Mouse (Mus musculus): ENCODE data around the gene Rab42.
A peak's percentile ranks its signal among the peaks of the same experiment; 100 is the strongest.

Gene Rab42

GRCm38 (mm10) chr4:132302939-132303479 is at the start of gene Rab42:
Rab42 (minus strand) TSS chr4:132303385.
- DNase-seq (ENCODE audit: low spot score), result peak; percentile 54

GRCm38 (mm10) chr4:132352739-132353138 is 49.6 kb upstream of the Rab42 start:
- DNase-seq (ENCODE audit: low spot score), result no peak

GRCm38 (mm10) chr4:132351401-132351800 is 48.2 kb upstream of the Rab42 start:
- no peak for DNase-seq (ENCODE audit: low spot score)

- no peak for DNase-seq (ENCODE audit: low spot score)
Observed at GRCm38 (mm10) chr4:132350854-132351253, 47.7 kb upstream of the Rab42 start.

- DNase-seq (ENCODE audit: low spot score), result no peak
Observed at GRCm38 (mm10) chr4:132350123-132350740, 47.0 kb upstream of the Rab42 start.

- DNase-seq (ENCODE audit: low spot score), result no peak
Observed at GRCm38 (mm10) chr4:132349495-132350122, 46.4 kb upstream of the Rab42 start.

GRCm38 (mm10) chr4:132346661-132347060 is 43.5 kb upstream of the Rab42 start:
- DNase-seq (ENCODE audit: low spot score), result no peak

GRCm38 (mm10) chr4:132346261-132346660 is 43.1 kb upstream of the Rab42 start:
- DNase-seq (ENCODE audit: low spot score), result no peak

GRCm38 (mm10) chr4:132345843-132346212 is 42.6 kb upstream of the Rab42 start:
- no peak for DNase-seq (ENCODE audit: low spot score)

GRCm38 (mm10) chr4:132345135-132345842 is 42.1 kb upstream of the Rab42 start:
- DNase-seq (ENCODE audit: low spot score), result peak; percentile 91

- DNase-seq (ENCODE audit: low spot score), result no peak
Observed at GRCm38 (mm10) chr4:132344403-132345134, 41.4 kb upstream of the Rab42 start.

- DNase-seq (ENCODE audit: low spot score), result no peak
Observed at GRCm38 (mm10) chr4:132341451-132341850, 38.3 kb upstream of the Rab42 start.

- DNase-seq (ENCODE audit: low spot score), result no peak
Observed at GRCm38 (mm10) chr4:132338943-132339342, 35.8 kb upstream of the Rab42 start.

- no peak for DNase-seq (ENCODE audit: low spot score)
Observed at GRCm38 (mm10) chr4:132332880-132333279, 29.7 kb upstream of the Rab42 start.

- no peak for DNase-seq (ENCODE audit: low spot score)
Observed at GRCm38 (mm10) chr4:132331960-132332359, 28.8 kb upstream of the Rab42 start.

- DNase-seq (ENCODE audit: low spot score), result no peak
Observed at GRCm38 (mm10) chr4:132329835-132330354, 26.7 kb upstream of the Rab42 start.

GRCm38 (mm10) chr4:132329115-132329834 is 26.1 kb upstream of the Rab42 start, which contains the start of gene Trnau1ap:
Trnau1ap (minus strand) TSS chr4:132329538.
- DNase-seq (ENCODE audit: low spot score), result peak; percentile 92

- DNase-seq (ENCODE audit: low spot score), result no peak
Observed at GRCm38 (mm10) chr4:132328391-132328982, 25.3 kb upstream of the Rab42 start.

GRCm38 (mm10) chr4:132326481-132326880 is 23.3 kb upstream of the Rab42 start:
- DNase-seq (ENCODE audit: low spot score), result no peak

GRCm38 (mm10) chr4:132315711-132316110 is 12.5 kb upstream of the Rab42 start:
- no peak for DNase-seq (ENCODE audit: low spot score)

- DNase-seq (ENCODE audit: low spot score), result no peak
Observed at GRCm38 (mm10) chr4:132312627-132313026, 9.4 kb upstream of the Rab42 start.
